Mouse (Mus musculus) hindbrain, embryonic 14.5 days (tissue): ENCODE measurements at regions not wholly inside any gene's neighbourhood (a gene's known extent, or its start where the extent isn't known, plus 50 kb on each side); places are given as distances from the start of the nearest gene placed in this dataset.
A peak's percentile ranks its signal among the peaks of the same experiment; 100 is the strongest.
"Not testable (repeated sequence)": the region's sequence is repeated elsewhere in the genome, so short reads cannot be mapped to it uniquely, and the experiment has no call there.

Experiments used
- ATAC-seq: fragments of 200-750 bp; cut with Nextera tagmentation; 2 replicates; pipeline ENCODE4 v1.8.0; 2017; ENCODE audit warnings: moderate number of reproducible peaks, mild to moderate bottlenecking, moderate TSS enrichment, moderate library complexity; ENCODE audit not compliant: low FRiP score
- DNase-seq: peaks from one replicate; pipeline ENCODE4 v3.0.0-alpha.2; 2015; ENCODE audit warnings: low spot score
- H3K27ac ChIP-seq: fragments of 300-500 bp; sonication (generic); 2 replicates; pipeline ENCODE4 v1.5.1; 2014; ENCODE audit warnings: mild to moderate bottlenecking, moderate library complexity
- H3K27me3 ChIP-seq: fragments of 300-500 bp; sonication (generic); 2 replicates; pipeline ENCODE4 v1.6.1; 2014; ENCODE audit warnings: mild to moderate bottlenecking, low read length, mixed read lengths; ENCODE audit not compliant: control insufficient read depth, insufficient read depth
- H3K36me3 ChIP-seq: fragments of 300-500 bp; sonication (generic); replicated peaks from 2 replicates; pipeline ENCODE4 v1.6.1; 2014; ENCODE audit not compliant: control insufficient read depth, insufficient read depth
- H3K4me1 ChIP-seq: fragments of 300-500 bp; sonication (generic); replicated peaks from 2 replicates; pipeline ENCODE4 v1.6.1; 2014; ENCODE audit warnings: antibody characterized with exemption, low read length, mixed read lengths; ENCODE audit not compliant: control insufficient read depth, insufficient read depth
- H3K4me2 ChIP-seq: fragments of 300-500 bp; sonication (generic); replicated peaks from 2 replicates; pipeline ENCODE4 v1.6.1; 2014; ENCODE audit warnings: mild to moderate bottlenecking, moderate library complexity
- H3K4me3 ChIP-seq: fragments of 300-500 bp; sonication (generic); replicated peaks from 2 replicates; pipeline ENCODE4 v1.5.1; 2014; ENCODE audit warnings: mild to moderate bottlenecking, low read length
- H3K9ac ChIP-seq: fragments of 300-500 bp; sonication (generic); 2 replicates; pipeline ENCODE4 v1.6.1; 2014
- H3K9me3 ChIP-seq: fragments of 300-500 bp; sonication (generic); 2 replicates; pipeline ENCODE4 v1.6.1; 2016; ENCODE audit warnings: low read length; ENCODE audit not compliant: control insufficient read depth
- WGBS: fragments of 180-500 bp; shearing (Covaris S2); extraction: QIAGEN DNeasy Blood & Tissue Kit; methylation state at CpG from one replicate; pipeline ENCODE4 v1.1.7; 2014; 5-methylcytosine and 5-hydroxymethylcytosine counted together

DNA sequence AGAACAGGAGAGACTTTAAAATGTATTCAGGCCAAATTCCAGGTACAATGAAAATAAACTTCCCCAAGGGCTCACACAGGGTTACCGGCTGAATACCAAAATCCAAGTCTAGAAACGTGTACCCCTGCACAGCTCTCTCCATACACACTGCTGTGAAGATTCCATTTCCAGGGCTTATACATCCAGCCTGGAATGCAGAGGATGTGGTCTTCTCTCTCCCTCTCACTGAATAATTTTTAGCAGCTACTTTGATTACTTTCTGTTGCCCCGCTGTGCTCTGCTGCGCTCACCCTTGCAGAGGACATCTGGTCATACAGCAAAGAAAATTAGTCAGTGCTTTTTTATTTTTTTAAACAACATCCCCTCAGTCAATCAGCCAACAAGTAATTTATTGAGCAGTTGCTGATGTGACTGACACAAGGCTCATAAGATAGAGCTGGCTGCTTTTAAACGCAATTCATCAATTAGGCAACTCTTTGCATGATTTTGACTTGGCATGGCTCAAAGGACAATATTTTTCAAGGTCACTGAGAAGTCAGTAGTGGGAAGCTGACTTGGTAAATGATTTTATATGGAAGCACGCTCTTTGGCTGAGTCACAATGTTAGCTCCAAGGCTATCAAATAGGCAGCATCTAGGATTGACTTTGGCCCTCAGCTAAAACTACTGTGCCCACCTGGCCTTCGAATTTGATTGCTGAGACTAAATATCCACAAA lies 266.2 kb downstream of the Adgb start:
- no peak overlapping the region for H3K4me2 ChIP-seq
- ATAC-seq, result peak; percentile 29; the same call in 1 of the 2 replicates
- H3K9ac ChIP-seq, result no peak overlapping the region
- no peak overlapping the region for H3K27ac ChIP-seq
- 76% methylated on average over 7 of the region's 7 CpGs for WGBS
- no peak overlapping the region for H3K4me3 ChIP-seq
- H3K4me1 ChIP-seq, result no peaks in the 10 kb centered on the region
- H3K27me3 ChIP-seq, result no peaks in the 10 kb centered on the region
- H3K9me3 ChIP-seq, result no peaks in the 10 kb centered on the region
- H3K36me3 ChIP-seq, result no peaks in the 10 kb centered on the region
- no peak for DNase-seq

DNA sequence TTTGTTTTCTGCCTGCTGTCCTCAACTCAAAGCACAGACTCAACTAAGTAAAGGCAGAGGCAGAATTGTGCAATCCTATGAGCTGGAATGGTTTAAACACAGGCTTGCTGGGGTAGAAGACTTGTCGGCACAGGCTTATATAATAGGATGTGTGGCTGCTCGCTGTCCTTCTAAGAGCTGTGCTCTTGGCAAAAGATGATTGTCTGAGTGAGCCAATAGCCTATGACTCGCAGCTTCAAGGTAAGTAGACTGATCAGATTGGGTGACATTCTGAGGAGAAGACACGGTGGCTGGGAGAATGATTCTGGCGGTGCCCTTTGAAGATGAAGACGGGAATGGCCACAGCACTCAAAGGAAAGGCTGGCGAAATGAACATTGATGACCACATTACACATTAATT lies 268.1 kb downstream of the Adgb start:
- no peak for DNase-seq
- Histone ChIP-seq H3K27ac (no peak overlapping the region), H3K9me3 (no peaks in the 10 kb centered on the region), H3K36me3 (no peaks in the 10 kb centered on the region), H3K9ac (no peak overlapping the region), H3K4me3 (no peak overlapping the region), H3K4me1 (no peaks in the 10 kb centered on the region), H3K4me2 (no peak overlapping the region), H3K27me3 (no peaks in the 10 kb centered on the region)
- 88% methylated on average over 7 of the region's 7 CpGs for WGBS
- ATAC-seq, result no peak

DNA sequence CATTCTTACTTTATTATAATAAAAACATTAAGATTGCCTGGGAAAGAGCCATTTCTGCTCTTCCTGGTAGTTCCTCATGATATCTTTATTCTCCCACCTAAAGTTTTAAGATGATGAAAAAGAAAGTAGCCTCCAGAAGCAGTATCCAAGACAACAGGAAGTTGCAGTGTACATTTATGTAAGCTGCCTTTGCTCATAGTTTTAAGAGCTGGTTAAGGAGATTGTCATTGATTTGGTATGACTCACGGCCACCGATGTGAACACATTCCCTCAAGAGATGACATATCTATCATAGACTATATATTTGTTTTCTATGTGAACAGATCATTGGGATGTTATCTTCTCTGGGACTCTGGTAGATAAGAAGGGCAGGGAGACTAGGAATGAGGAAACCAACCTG lies 281.8 kb downstream of the Adgb start:
- Histone ChIP-seq H3K27me3 (no peaks in the 10 kb centered on the region), H3K27ac (no peak overlapping the region), H3K4me3 (no peak overlapping the region), H3K9ac (no peak overlapping the region), H3K9me3 (peaks cover 5% of the 10 kb centered on the region; the same call in 1 of the 2 replicates), H3K36me3 (no peaks in the 10 kb centered on the region), H3K4me2 (no peak overlapping the region), H3K4me1 (no peaks in the 10 kb centered on the region)
- DNase-seq (no peak), ATAC-seq (no peak)
- WGBS, result 98% methylated on average over 2 of the region's 2 CpGs

- Histone ChIP-seq H3K9ac (no peak overlapping the region), H3K27ac (no peak overlapping the region), H3K4me3 (no peak overlapping the region), H3K36me3 (no peaks in the 10 kb centered on the region), H3K4me2 (no peak overlapping the region), H3K27me3 (no peaks in the 10 kb centered on the region), H3K9me3 (no peaks in the 10 kb centered on the region), H3K4me1 (0 out of 2 replicates have a peak, but pooled peaks cover 8% of the 10 kb centered on the region)
- DNase-seq (no peak), ATAC-seq (peak; percentile 62)
- 48% methylated on average over 5 of the region's 5 CpGs for WGBS
These were observed 284.0 kb downstream of the Adgb start for GRCm38 (mm10) chr10:10188113-10188512.

GRCm38 (mm10) chr10:10186721-10187120 lies 285.4 kb downstream of the Adgb start:
- ATAC-seq, result no peak
- Histone ChIP-seq H3K27ac (no peak overlapping the region), H3K27me3 (no peaks in the 10 kb centered on the region), H3K9ac (no peak overlapping the region), H3K4me1 (0 out of 2 replicates have a peak, but pooled peaks cover 8% of the 10 kb centered on the region), H3K4me3 (no peak overlapping the region), H3K4me2 (no peak overlapping the region), H3K36me3 (no peaks in the 10 kb centered on the region), H3K9me3 (no peaks in the 10 kb centered on the region)
- WGBS, result 89% methylated on average over 5 of the region's 5 CpGs
- DNase-seq, result no peak

- Histone ChIP-seq H3K4me1 (0 out of 2 replicates have a peak, but pooled peaks cover 8% of the 10 kb centered on the region), H3K4me2 (no peak overlapping the region), H3K9ac (no peak overlapping the region), H3K4me3 (no peak overlapping the region), H3K27me3 (no peaks in the 10 kb centered on the region), H3K27ac (no peak overlapping the region), H3K36me3 (no peaks in the 10 kb centered on the region), H3K9me3 (no peaks in the 10 kb centered on the region)
- ATAC-seq (no peak), DNase-seq (no peak)
- 90% methylated on average over 8 of the region's 8 CpGs for WGBS
These were observed 284.5 kb upstream of the Stxbp5 start for GRCm38 (mm10) chr10:10185298-10185883.

DNA sequence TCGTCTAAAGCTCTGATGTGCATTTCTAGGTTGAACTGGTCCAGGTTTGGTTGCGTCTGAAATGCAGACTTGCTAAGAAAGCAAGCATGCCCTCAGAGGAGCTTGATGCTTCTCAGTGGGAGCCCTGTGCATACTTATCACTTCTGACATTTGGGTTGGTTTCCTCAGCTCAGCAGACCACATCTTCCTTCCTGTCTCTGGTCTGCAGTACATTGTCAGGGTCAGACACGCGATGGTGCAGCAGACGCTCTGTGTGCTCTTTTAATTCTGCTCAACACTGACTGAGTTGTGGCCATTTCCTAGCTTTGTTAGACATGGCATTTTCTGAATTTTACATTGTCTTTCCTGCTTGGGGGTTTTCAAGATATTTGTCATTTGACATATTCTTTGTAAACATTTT lies 283.5 kb upstream of the Stxbp5 start:
- Histone ChIP-seq H3K4me1 (0 out of 2 replicates have a peak, but pooled peaks cover 8% of the 10 kb centered on the region), H3K4me2 (no peak overlapping the region), H3K27ac (no peak overlapping the region), H3K9me3 (no peaks in the 10 kb centered on the region), H3K4me3 (no peak overlapping the region), H3K9ac (no peak overlapping the region; the same call in 1 of the 2 replicates), H3K27me3 (no peaks in the 10 kb centered on the region), H3K36me3 (no peaks in the 10 kb centered on the region)
- ATAC-seq (0 out of 2 replicates have a peak, but pooled peaks have one; percentile 31), DNase-seq (no peak)
- 73% methylated on average over 5 of the region's 5 CpGs for WGBS

GRCm38 (mm10) chr10:10177037-10177436 lies 276.2 kb upstream of the Stxbp5 start:
- H3K9me3 ChIP-seq, H3K27ac ChIP-seq, H3K4me1 ChIP-seq, DNase-seq, H3K27me3 ChIP-seq, H3K4me2 ChIP-seq, H3K36me3 ChIP-seq, ATAC-seq, H3K9ac ChIP-seq, H3K4me3 ChIP-seq: not testable (repeated sequence)
- WGBS, result 89% methylated on average over 3 of the region's 3 CpGs
